Mouse (Mus musculus) limb, embryonic 14.5 days (tissue): ENCODE data around the gene Gm47841. TPM values are rescaled to one million over a fixed set of nuclear protein-coding genes. Genes with fewer than 3 reads are reported as not detected.
A peak's percentile ranks its signal among the peaks of the same experiment; 100 is the strongest.

ENCODE experiments used
- ATAC-seq: fragments of 200-750 bp; cut with Nextera tagmentation; 2 replicates; pipeline ENCODE4 v1.8.0; 2017; ENCODE audit warnings: low read depth, moderate number of reproducible peaks, moderate TSS enrichment; ENCODE audit not compliant: low FRiP score
- DNase-seq: peaks from one replicate; pipeline ENCODE4 v3.0.0-alpha.2; 2015; ENCODE audit warnings: low spot score
- H3K27ac ChIP-seq: fragments of 300-500 bp; sonication (generic); replicated peaks from 2 replicates; pipeline ENCODE4 v1.5.1; 2014; ENCODE audit warnings: low read depth, mild to moderate bottlenecking, low read length, moderate library complexity, mixed read lengths
- H3K27me3 ChIP-seq: fragments of 300-500 bp; sonication (generic); 2 replicates; pipeline ENCODE4 v1.6.1; 2014; ENCODE audit warnings: low read length, mixed read lengths; ENCODE audit not compliant: control insufficient read depth, insufficient read depth
- H3K36me3 ChIP-seq: fragments of 300-500 bp; sonication (generic); 2 replicates; pipeline ENCODE4 v1.6.1; 2014; ENCODE audit warnings: mild to moderate bottlenecking, low read length, moderate library complexity, mixed read lengths; ENCODE audit not compliant: control insufficient read depth, insufficient read depth
- H3K4me1 ChIP-seq: fragments of 300-500 bp; sonication (generic); 2 replicates; pipeline ENCODE4 v1.6.1; 2014; ENCODE audit warnings: antibody characterized with exemption, low read length, mixed read lengths; ENCODE audit not compliant: control insufficient read depth, insufficient read depth
- H3K4me2 ChIP-seq: fragments of 300-500 bp; sonication (generic); replicated peaks from 2 replicates; pipeline ENCODE4 v1.6.1; 2014; ENCODE audit warnings: low read depth, mild to moderate bottlenecking, low read length, moderate library complexity; ENCODE audit not compliant: severe bottlenecking
- H3K4me3 ChIP-seq: fragments of 300-500 bp; sonication (generic); replicated peaks from 2 replicates; pipeline ENCODE4 v1.5.1; 2014; ENCODE audit warnings: low read length
- H3K9ac ChIP-seq: fragments of 300-500 bp; sonication (generic); 2 replicates; pipeline ENCODE4 v1.6.1; 2014; ENCODE audit warnings: mild to moderate bottlenecking, low read depth, low read length, moderate library complexity; ENCODE audit not compliant: severe bottlenecking
- H3K9me3 ChIP-seq: fragments of 300-500 bp; sonication (generic); 2 replicates; pipeline ENCODE4 v1.6.1; 2016; ENCODE audit warnings: low read length; ENCODE audit not compliant: control insufficient read depth
- POLR2A ChIP-seq: fragments of 200-500 bp; IDR thresholded peaks from 2 replicates; pipeline ENCODE4 v1.8.0; 2012; ENCODE audit warnings: inconsistent platforms, mild to moderate bottlenecking, moderate library complexity, borderline replicate concordance; ENCODE audit not compliant: insufficient read depth, insufficient read length; ENCODE audit errors: extremely low read depth
- WGBS: fragments of 180-500 bp; shearing (Covaris S2); extraction: QIAGEN DNeasy Blood & Tissue Kit; methylation state at CpG from one replicate; pipeline ENCODE4 v1.1.7; 2014; 5-methylcytosine and 5-hydroxymethylcytosine counted together
- polyA plus RNA-seq, 2 experiments: library from polyadenylated mRNA; depleted of rRNA in 1 of 2; stranded (reverse) in 1 of 2; unstranded in 1 of 2; fragments of >200 nt; fragmentation: Nextera tagmentation in 1 of 2; extraction: Ambion mirVana in 1 of 2; gene quantifications; 2 replicates each; pipeline versions ENCODE4 v1.2.1 to v1.2.3; 2012 to 2014

Gm47841 gene
- polyA plus RNA-seq, 2 experiments: 0.05 TPM; not detected in 1

DNA sequence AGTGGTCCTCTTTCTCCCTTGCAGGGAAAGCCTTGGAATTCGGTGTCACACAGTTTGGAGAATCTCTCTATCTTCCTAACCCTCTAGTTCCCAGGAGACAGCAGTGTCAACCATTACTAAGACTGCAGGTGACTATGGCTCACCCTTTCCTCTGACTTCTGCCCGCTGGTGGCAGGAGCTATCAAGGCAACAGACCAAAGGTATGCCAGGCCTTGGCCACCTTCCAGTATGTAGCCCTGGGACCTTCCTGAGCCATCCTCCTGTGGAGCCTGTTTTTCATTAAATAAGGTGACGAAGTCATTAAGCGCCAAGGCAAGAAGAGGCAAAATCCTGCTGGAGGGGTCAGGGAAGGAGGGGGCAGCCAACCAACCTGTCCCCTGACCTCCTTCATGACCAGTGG lies 28.0 kb upstream of the Gm47841 start:
- WGBS: 45% methylated on average over 4 of the region's 4 CpGs
- no peaks in the 10 kb centered on the region for H3K36me3 ChIP-seq
- H3K4me3 ChIP-seq: no peak overlapping the region
- H3K9me3 ChIP-seq: no peaks in the 10 kb centered on the region
- no peak for TF ChIP-seq POLR2A
- no peak overlapping the region for H3K27ac ChIP-seq
- H3K9ac ChIP-seq: no peak overlapping the region
- no peak for DNase-seq
- H3K4me2 ChIP-seq: no peak overlapping the region
- peaks cover 36% of the 10 kb centered on the region for H3K4me1 ChIP-seq
- ATAC-seq: no peak
- no peaks in the 10 kb centered on the region for H3K27me3 ChIP-seq

DNA sequence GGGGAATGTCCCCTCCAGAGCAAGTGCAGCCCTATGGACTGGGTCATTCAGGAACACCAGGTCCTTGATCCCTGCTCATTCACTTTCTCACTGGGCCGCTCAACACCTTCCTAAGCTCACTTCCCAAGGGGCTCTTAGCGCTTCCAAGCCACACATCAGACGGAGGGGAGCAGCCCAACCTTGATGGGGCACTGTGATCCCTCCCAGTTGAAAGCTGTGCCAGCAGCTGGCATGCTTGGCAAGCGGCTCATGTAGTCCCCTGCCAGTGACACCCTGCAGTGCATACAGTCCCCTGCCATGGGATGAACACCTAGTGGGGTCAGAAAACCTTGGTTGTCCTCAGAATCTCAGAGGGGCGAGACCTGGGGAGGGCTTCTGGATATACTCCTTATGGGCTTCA lies 26.9 kb upstream of the Gm47841 start:
- H3K4me2 ChIP-seq: no peak overlapping the region
- peaks cover 39% of the 10 kb centered on the region for H3K4me1 ChIP-seq
- TF ChIP-seq POLR2A: no peak
- H3K9me3 ChIP-seq: no peaks in the 10 kb centered on the region
- no peak for ATAC-seq
- DNase-seq: no peak
- H3K27me3 ChIP-seq: no peaks in the 10 kb centered on the region
- no peak overlapping the region for H3K27ac ChIP-seq
- H3K36me3 ChIP-seq: no peaks in the 10 kb centered on the region
- H3K4me3 ChIP-seq: no peak overlapping the region
- WGBS: 74% methylated on average over 5 of the region's 5 CpGs
- no peak overlapping the region for H3K9ac ChIP-seq

DNA sequence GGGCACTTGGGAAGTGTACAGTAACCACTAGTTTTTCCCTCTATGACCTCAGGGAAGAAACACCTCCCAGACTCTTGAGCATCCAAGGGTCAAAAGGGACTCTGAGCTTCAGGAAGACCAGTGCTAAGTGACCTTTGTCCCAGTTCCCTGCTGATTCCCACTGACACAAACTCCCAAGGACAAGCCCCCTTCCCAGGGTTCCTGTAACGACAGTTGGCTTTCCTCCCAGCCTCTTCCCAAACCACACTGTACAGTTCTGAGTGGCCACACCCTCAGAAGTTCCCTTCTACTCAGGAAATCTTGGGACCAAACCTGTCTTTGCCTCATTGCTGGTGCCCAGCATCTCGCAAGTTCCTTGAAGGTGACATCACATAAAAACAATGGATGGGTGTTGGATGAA lies 25.5 kb upstream of the Gm47841 start:
- Histone ChIP-seq H3K9me3 (no peaks in the 10 kb centered on the region), H3K27ac (no peak overlapping the region), H3K4me3 (no peak overlapping the region), H3K4me2 (no peak overlapping the region), H3K27me3 (no peaks in the 10 kb centered on the region), H3K4me1 (peaks cover 39% of the 10 kb centered on the region), H3K36me3 (no peaks in the 10 kb centered on the region), H3K9ac (no peak overlapping the region)
- ATAC-seq (no peak), DNase-seq (no peak)
- WGBS: 57% methylated on average over 2 of the region's 2 CpGs
- TF ChIP-seq POLR2A: no peak

DNA sequence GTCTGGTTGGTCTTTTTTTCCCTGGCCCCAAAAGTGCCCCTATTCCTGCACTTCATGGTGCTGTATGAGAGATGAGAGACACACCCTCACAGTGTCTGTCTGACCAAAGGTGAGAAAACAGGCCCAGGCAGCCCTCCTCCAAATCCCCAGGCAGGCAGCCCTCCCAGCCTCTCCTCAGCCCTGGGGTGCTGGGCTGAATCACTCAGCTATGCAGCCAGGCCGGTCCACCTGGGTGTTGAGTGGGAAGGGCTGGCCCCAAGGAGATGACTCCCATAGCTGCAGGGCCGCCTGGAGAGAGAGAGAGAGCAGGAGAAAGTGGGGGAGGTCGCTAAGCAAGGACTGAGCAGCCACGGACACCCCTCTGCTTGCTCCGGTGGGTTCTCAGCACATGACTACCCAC lies 23.6 kb upstream of the Gm47841 start:
- H3K27me3 ChIP-seq: no peaks in the 10 kb centered on the region
- H3K9me3 ChIP-seq: no peaks in the 10 kb centered on the region
- 0 out of 2 replicates have a peak overlapping the region, but pooled peaks have one; percentile 2 for H3K4me2 ChIP-seq
- H3K36me3 ChIP-seq: no peaks in the 10 kb centered on the region
- no peak for DNase-seq
- H3K27ac ChIP-seq: peak overlapping the region; percentile 52; the same call in 1 of the 2 replicates
- TF ChIP-seq POLR2A: no peak
- H3K9ac ChIP-seq: peak overlapping the region; percentile 29; the same call in 1 of the 2 replicates
- no peak overlapping the region for H3K4me3 ChIP-seq
- no peak for ATAC-seq
- WGBS: 39% methylated on average over 5 of the region's 5 CpGs
- H3K4me1 ChIP-seq: peaks cover 36% of the 10 kb centered on the region

DNA sequence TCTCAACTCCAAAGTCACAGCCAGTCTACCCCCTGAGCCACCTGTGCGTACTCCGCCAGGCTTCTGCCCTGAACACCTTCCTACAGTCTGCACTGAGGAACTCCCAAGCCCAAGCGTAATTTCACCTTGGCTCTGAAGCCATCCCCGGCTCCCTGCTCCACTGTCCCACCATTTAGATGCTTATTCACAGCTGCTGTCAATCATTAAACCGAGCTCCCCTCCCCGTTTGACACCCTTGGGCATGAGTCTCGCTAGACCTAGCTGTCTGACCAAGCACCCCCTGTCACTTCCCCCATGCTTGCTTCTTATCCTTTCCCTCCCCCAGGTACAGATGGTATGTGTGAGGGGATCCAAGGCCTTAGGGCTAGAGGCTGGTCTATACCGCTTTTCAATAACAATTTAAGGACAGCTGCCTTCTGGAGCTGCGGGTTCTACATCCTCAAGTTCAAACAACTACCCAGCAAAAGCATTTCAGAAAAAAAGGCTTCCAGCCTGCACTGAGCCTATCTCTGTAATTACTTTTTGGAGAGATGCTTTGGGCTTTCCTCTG lies 22.5 kb upstream of the Gm47841 start:
- peak overlapping the region; percentile 52; the same call in 1 of the 2 replicates for H3K27ac ChIP-seq
- peaks cover 34% of the 10 kb centered on the region for H3K4me1 ChIP-seq
- TF ChIP-seq POLR2A: no peak
- ATAC-seq (no peak), DNase-seq (no peak)
- H3K36me3 ChIP-seq: no peaks in the 10 kb centered on the region
- WGBS: 48% methylated on average over 9 of the region's 9 CpGs
- no peaks in the 10 kb centered on the region for H3K27me3 ChIP-seq
- peak overlapping the region; percentile 29; the same call in 1 of the 2 replicates for H3K9ac ChIP-seq
- no peak overlapping the region for H3K4me2 ChIP-seq
- H3K9me3 ChIP-seq: no peaks in the 10 kb centered on the region
- no peak overlapping the region for H3K4me3 ChIP-seq

DNA sequence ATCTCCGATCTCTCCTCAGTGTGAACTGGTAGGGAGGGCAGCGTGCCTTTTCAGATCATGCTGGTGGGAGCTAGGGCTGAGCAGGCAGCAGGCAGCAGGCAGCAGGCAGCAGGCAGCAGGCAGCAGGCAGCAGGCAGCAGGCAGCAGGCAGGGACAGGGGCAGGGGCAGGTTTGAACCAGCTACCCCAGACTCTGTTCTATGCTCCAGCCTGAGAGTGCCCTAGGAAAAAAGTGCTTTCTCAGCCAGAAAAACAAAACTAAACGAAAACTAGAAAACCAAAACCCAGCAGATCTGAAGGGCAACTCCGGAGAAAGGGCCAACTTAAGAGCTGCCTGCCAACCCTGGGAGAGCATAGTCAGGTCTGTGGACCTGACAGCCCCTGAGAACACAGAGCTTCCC lies 21.5 kb upstream of the Gm47841 start:
- H3K4me3 ChIP-seq: no peak overlapping the region
- H3K4me1 ChIP-seq: peaks cover 34% of the 10 kb centered on the region
- TF ChIP-seq POLR2A: no peak
- ATAC-seq (no peak), DNase-seq (no peak)
- H3K36me3 ChIP-seq: no peaks in the 10 kb centered on the region
- H3K9me3 ChIP-seq: no peaks in the 10 kb centered on the region
- H3K27me3 ChIP-seq: no peaks in the 10 kb centered on the region
- H3K27ac ChIP-seq: no peak overlapping the region
- 67% methylated on average over 4 of the region's 4 CpGs for WGBS
- no peak overlapping the region for H3K9ac ChIP-seq
- no peak overlapping the region for H3K4me2 ChIP-seq
